Mouse (Mus musculus) gastrocnemius, postnatal 4 days (tissue): ENCODE measurements around the gene Phf24. TPM values are rescaled to one million over a fixed set of nuclear protein-coding genes. Genes with fewer than 3 reads are reported as not detected.
"Not testable (repeated sequence)": the region's sequence is repeated elsewhere in the genome, so short reads cannot be mapped to it uniquely, and the experiment has no call there.

Source experiments
- DNase-seq, 2 experiments: peaks; one replicate each; pipeline ENCODE4 v3.0.0; 2021 to 2022; ENCODE audit warnings: low spot score in 2 of 2, mixed read lengths in 2 of 2
- total RNA-seq, 2 experiments: library from RNA; stranded (reverse); gene quantifications; 2 replicates each; pipeline ENCODE4 v1.2.3; 2021

The Phf24 gene
- total RNA-seq, 2 experiments from 2014 or later: 1.1 to 1.5 TPM

DNA sequence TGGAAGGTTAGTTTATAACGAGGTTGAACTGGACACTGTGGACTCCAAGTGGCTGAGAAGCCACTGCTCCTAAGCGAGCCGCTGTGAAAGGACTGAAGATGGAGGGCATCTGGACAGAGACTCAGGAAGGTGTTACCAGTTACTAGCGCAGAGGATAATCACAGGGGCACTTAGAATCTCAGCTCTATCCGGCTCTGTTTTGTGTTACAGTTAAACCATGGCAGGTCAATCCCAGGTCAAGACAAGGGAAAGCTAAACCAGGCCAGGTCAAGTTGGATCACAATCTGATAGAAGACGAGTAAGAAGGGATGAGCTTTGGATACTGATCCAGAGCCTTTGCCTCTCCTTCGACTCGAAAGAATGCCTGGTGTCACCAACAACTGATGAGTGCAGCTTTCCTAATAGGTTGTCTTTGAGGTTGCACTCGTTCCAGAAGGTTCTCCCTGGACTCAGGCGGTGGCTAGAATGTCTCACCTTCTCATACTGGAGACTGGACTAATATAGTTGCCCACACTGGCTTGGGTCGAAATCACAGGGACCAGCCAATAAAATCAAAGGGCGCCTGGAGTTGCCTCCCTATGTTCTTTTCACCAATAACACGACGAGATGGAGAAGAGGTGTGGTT is 32.7 kb downstream of the Phf24 start:
- no peak for DNase-seq

- DNase-seq: peak; percentile 93
Measured at GRCm38 (mm10) chr4:42949676-42950051, 33.2 kb downstream of the Phf24 start, which contains the start of gene Dnajb5. Dnajb5 (plus strand) TSS chr4:42949814.

DNA sequence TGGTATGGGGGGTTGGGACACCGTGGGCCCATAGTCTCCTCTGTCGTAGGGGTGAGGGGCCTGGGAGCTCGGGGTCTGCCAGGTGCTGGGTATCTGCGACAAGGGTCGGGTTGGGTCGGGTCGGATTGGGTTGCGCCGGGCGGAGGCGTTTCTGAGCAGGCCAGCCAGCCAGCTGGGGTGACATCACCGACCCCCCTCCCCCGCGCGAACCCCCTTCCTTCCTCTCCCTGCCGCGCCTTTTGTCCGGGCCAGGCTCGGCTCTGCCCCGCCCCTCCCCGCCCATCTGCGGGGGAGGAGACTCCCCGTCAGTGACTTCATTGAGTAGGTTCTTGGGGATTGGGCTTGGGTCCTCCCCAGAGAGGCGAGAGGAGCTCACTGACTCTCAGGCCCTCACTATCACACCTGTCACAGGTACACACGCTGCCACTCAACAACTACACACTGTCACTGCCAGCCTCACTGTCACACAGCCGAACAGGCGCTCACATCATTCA is 33.7 kb downstream of the Phf24 start:
- peak; percentile 81 to 91 for DNase-seq

DNA sequence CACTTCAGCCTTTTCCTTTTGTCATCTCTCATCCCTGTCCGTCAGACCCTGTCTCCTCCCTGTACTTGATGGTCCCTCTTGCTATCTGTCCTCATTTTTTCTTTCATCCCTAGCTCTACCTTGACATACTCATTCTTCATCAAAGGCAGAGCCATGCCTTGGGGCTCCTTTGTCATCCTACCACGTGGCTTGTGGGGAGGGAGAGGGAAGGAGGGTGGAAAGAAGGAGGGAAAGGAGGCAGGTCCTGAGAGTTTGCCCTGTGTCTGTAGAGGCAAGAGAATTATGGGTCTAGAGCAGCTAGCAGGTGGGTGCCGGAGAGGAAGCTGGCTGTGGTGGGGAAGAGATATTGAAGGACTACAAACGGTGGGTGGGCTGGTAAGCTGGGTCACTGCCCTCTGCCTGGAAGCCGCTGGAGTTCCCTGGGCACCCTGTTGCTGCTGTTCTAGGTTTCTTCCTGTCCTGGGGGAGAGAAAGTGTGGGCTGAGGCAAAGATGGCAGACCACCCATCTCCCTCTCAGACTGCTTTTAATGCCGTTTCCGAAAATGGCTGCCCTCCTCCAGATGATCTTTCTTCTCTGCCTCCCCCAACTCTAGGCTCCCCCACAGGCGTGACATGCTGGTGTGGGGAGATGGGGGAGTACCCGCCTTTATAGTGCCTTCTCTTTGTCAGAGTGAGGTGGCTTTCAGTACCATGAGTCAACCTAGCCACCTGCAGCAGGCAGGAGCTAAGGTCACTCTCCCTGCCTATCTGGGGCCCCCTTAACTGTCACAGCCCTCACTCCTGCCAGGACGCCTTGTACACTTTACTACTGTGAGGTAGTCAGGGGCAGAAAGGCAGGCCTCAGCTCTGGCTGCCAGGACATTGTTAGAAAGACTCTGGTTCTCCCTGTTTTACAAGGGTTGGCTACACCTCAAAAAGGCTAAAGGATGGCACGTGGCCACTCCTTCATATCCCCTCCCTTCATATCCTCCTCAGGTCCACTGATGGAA is 35.0 kb downstream of the Phf24 start:
- DNase-seq: no peak

- peak in 1 of 2 experiments; percentile 34 for DNase-seq
Measured at GRCm38 (mm10) chr4:42952563-42952962, 36.1 kb downstream of the Phf24 start.

GRCm38 (mm10) chr4:42953435-42954094 is 37.1 kb downstream of the Phf24 start:
- peak; percentile 40 to 65 for DNase-seq

DNA sequence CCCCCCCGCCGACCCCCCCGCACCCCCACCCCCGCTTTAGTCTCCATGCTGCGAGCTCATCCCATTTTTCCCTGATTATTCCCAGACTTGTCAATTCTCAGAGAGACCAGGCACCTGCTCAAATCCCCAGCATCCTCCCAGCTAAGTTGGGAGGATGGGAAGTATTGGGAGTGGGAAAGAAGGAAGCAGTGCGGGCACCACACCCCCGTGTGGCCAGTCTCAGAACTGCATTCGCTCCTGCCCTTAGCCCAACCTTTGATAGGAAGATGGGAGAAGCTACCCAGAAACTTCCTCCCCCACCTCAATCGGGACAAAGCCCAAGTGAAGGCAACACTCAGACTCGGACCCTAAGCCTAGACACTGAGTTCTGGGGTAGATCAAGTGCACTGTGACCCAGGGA is 37.8 kb downstream of the Phf24 start:
- DNase-seq: peak; percentile 71 to 77

GRCm38 (mm10) chr4:42955200-42955599 is 38.7 kb downstream of the Phf24 start:
- no peak for DNase-seq

- DNase-seq: no peak
Measured at GRCm38 (mm10) chr4:42956581-42956980, 40.1 kb downstream of the Phf24 start.

GRCm38 (mm10) chr4:42957306-42957705 is 40.8 kb downstream of the Phf24 start:
- no peak for DNase-seq

DNA sequence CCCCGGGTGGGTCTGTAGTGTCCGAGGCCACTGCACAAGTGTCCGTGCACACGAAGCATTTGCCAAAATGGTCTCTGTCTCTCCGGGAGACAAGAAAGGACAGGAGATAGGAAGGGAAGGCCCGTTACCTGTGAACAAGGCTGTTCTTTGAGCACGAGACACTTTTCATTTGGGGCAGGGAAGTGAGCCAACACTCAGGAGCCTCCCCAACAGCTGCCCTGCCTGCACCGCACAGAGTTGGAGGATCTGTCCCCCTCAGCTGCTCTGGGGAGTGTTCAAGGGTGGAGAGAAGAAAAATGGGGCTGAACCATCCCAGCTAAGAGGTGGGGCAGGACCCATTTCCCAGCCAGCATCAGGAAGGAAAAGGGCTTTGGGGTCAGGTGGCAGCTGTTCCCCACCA is 41.5 kb downstream of the Phf24 start:
- DNase-seq: no peak

- DNase-seq: no peak
Measured at GRCm38 (mm10) chr4:42958942-42959341, 42.5 kb downstream of the Phf24 start.

DNA sequence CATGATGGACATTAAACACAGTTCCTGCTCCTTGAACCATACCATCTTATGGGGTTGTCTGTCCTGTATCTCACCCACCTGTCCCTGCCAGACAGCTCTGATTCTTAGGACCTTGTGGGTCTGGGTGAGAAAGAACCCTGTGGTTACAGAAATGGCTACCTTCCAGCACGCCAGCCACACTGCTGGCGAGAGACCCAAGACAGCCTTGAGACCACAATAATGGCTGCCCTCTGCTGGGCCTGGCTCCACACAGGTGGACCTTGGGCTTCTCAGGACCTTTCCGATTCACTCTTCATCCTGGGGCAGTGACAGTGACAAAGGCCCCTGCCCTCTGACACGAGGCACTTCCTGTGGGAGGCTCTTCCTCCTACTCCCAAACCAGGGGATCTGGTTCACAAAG is 42.9 kb downstream of the Phf24 start:
- DNase-seq: no peak

- peak in 1 of 2 experiments; percentile 52 for DNase-seq
Measured at GRCm38 (mm10) chr4:42961592-42961991, 45.1 kb downstream of the Phf24 start.

- DNase-seq: no peak
Measured at GRCm38 (mm10) chr4:42963480-42963879, 47.0 kb downstream of the Phf24 start.

DNA sequence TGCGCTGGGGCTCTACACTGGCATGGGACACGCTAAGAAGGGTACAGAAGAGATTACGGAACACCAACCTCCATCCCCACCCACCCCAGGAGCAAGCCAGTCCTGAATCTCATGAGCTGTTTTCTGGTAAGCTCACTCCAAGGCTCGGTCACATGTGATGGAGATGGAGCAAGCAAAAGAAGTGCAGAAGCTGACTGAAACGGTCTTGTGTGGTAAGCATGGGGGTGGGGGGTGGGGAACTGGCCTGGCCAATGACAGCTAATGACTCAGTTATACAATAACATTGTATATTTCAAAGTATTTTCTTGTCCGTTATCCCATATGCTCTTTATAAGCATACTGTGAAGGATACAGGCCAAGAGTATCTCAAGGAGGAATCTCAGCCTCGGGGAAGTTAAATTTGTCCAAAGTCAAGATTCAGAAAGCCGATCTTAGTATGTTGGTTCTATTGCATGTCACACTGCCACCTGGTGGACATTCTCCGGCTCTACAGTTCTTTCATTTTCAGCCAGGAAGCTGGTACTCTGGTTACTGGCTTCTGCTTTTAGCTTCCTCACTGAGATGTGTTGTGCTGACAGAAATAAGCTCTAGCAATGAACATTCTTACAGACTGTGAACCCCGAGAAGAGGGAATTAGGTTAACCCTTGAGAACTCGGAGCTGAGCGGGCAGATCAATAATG is 48.7 kb downstream of the Phf24 start:
- DNase-seq: no peak

- no peak for DNase-seq
Measured at GRCm38 (mm10) chr4:42969304-42969703, 52.8 kb downstream of the Phf24 start, which contains the start of gene 1700022I11Rik. 1700022I11Rik (plus strand) TSS chr4:42969604.

DNA sequence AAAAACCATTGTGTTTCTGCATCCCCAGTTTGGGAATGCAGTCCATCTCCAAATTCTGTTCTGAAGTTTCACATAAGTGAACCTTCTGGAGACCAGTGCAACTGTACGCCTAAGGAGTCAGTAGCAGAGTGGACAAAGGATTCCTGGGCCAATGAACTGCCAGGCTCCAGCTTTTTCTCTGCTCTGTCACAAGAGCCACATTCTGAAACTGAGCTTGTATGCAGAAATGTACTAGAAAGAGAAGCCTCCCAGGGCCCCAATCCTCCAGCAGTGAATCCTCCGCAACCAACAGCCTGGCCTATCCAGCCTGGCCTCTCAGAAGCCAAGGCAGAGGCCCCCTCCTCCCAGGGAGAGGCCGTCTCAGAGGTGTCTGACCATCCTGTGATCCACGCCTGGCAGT is 56.5 kb downstream of the Phf24 start:
- DNase-seq: no peak

GRCm38 (mm10) chr4:42973868-42974267 is 57.4 kb downstream of the Phf24 start:
- no peak for DNase-seq

DNA sequence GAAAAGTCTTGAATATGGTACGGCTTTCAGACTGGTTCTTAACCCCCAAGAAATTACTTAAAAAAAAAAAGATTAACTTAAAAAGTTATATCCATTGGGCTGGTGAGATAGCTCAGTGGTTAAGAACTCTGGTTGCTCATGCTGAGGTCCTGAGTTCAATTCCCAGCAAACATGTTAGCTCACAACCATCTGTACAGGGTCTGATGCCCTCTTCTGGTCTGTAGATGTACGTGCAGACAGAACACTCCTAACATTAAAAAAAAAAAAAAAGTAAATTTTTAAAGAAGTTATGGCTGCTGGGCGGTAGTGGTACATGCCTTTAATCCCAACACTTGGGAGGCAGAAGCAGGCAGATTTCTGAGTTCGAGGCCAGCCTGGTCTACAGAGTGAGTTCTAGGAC is 61.6 kb downstream of the Phf24 start:
- no peak for DNase-seq

DNA sequence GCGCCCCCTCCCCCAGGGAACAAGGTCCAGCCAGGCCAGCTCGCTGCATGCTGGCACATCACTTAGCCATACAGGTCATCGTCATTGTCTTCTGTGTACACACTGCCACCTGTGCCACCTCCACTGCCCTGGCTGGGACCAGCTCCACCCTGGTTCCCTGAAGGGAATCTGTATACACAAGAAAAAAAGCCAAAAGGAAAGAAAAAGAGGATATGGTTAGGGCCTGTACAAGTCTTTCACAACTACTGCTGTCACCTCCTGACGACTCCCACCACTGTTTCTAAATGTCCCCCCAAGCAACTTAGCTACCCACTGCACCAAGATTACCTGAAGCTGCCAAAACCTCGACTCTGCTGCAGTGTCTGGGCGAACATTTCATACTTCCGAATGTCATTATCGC is 64.0 kb downstream of the Phf24 start:
- not testable (repeated sequence) for DNase-seq
